Mouse (Mus musculus) midbrain, postnatal 0 days (tissue): ENCODE data around the gene Zdhhc5. TPM values are rescaled to one million over a fixed set of nuclear protein-coding genes. Genes with fewer than 3 reads are reported as not detected.

ENCODE experiments used
- ATAC-seq: fragments of 200-750 bp; cut with Nextera tagmentation; 2 replicates; pipeline ENCODE4 v1.8.0; 2017; ENCODE audit warnings: moderate number of reproducible peaks, mild to moderate bottlenecking, moderate TSS enrichment, moderate library complexity; ENCODE audit not compliant: low FRiP score
- DNase-seq: peaks from one replicate; pipeline ENCODE4 v3.0.0-alpha.2; 2015; ENCODE audit warnings: low spot score
- H3K27ac ChIP-seq: fragments of 300-500 bp; sonication (generic); 2 replicates; pipeline ENCODE4 v1.5.1; 2014; ENCODE audit warnings: low read depth, mild to moderate bottlenecking, low read length, mixed read lengths
- H3K27me3 ChIP-seq: fragments of 300-500 bp; sonication (generic); 2 replicates; pipeline ENCODE4 v1.6.1; 2014; ENCODE audit warnings: low read length, control low read depth, mixed read lengths; ENCODE audit not compliant: insufficient read depth
- H3K36me3 ChIP-seq: fragments of 300-500 bp; sonication (generic); 2 replicates; pipeline ENCODE4 v1.6.1; 2014; ENCODE audit warnings: low read length, control low read depth, mixed read lengths; ENCODE audit not compliant: insufficient read depth
- H3K4me1 ChIP-seq: fragments of 300-500 bp; sonication (generic); 2 replicates; pipeline ENCODE4 v1.6.1; 2014; ENCODE audit warnings: mild to moderate bottlenecking, control low read depth, antibody characterized with exemption, low read length, mixed read lengths; ENCODE audit not compliant: insufficient read depth
- H3K4me2 ChIP-seq: fragments of 300-500 bp; sonication (generic); 2 replicates; pipeline ENCODE4 v1.6.1; 2014; ENCODE audit warnings: low read depth, mild to moderate bottlenecking, low read length, mixed read lengths; ENCODE audit not compliant: poor library complexity, severe bottlenecking
- H3K4me3 ChIP-seq: fragments of 300-500 bp; sonication (generic); 2 replicates; pipeline ENCODE4 v1.5.1; 2014; ENCODE audit warnings: low read depth, mild to moderate bottlenecking, low read length, moderate library complexity
- H3K9ac ChIP-seq: fragments of 300-500 bp; sonication (generic); replicated peaks from 2 replicates; pipeline ENCODE4 v1.6.1; 2014; ENCODE audit warnings: mild to moderate bottlenecking, low read length, moderate library complexity, mixed read lengths; ENCODE audit not compliant: poor library complexity, severe bottlenecking
- H3K9me3 ChIP-seq: fragments of 300-500 bp; sonication (generic); 2 replicates; pipeline ENCODE4 v1.6.1; 2016; ENCODE audit warnings: low read length, control low read depth
- CTCF ChIP-seq: IDR thresholded peaks from 2 replicates; pipeline ENCODE4 v1.5.1; 2016; ENCODE audit warnings: antibody characterized with exemption, mild to moderate bottlenecking
- WGBS: fragments of 180-500 bp; shearing (Covaris S2); extraction: QIAGEN DNeasy Blood & Tissue Kit; methylation state at CpG from one replicate; pipeline ENCODE4 v1.1.7; 2014; 5-methylcytosine and 5-hydroxymethylcytosine counted together
- microRNA counts: library from miRNA; unstranded; fragments of <30 nt; microRNA quantifications from one replicate; lab custom pipeline; 2015
- microRNA-seq: library from miRNA; unstranded; fragments of <30 nt; microRNA quantifications from one replicate; pipeline ENCODE4, GENCODE M21; 2016; ENCODE audit warnings: borderline number of aligned reads
- polyA plus RNA-seq: library from polyadenylated mRNA; unstranded; fragments of >200 nt; fragmentation: Nextera tagmentation; extraction: Ambion mirVana; gene quantifications from 2 replicates; pipeline ENCODE4 v1.2.1, GENCODE M21; 2015
- total RNA-seq: library from RNA; depleted of rRNA; stranded (reverse); fragments of >200 nt; gene quantifications from 2 replicates; pipeline ENCODE4 v1.2.3, GENCODE M21; 2014; rRNA removed

Gene Zdhhc5
- total and polyA plus RNA-seq, 2 experiments from 2014 or later = 17.9 to 39.0 TPM

DNA sequence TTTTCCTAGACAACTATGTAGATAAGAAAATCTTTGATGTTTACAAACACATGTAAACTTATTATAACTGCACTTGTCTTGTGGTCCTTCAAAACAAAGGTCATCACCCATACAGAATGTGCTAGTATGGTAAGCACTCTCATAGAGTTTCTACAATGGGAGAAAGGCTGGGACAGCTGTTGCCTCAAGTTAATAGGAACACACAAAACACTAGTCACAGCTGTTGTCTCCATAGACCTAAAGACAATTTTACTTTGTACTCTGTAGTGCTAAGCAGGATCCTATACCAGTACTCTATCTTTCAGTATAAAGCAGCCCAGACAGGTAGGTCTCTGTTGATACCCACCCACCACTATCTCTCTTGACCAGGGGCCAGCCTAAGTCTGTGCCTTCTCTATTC lies 74.1 kb downstream of the Zdhhc5 start:
- no peak for TF ChIP-seq CTCF
- Histone ChIP-seq H3K4me3 (no peak overlapping the region), H3K9ac (no peak overlapping the region), H3K27ac (no peak overlapping the region), H3K27me3 (no peaks in the 10 kb centered on the region), H3K4me2 (no peak overlapping the region), H3K9me3 (no peaks in the 10 kb centered on the region), H3K36me3 (no peaks in the 10 kb centered on the region), H3K4me1 (0 out of 2 replicates have a peak, but pooled peaks cover 7% of the 10 kb centered on the region)
- ATAC-seq (no peak), DNase-seq (no peak)

DNA sequence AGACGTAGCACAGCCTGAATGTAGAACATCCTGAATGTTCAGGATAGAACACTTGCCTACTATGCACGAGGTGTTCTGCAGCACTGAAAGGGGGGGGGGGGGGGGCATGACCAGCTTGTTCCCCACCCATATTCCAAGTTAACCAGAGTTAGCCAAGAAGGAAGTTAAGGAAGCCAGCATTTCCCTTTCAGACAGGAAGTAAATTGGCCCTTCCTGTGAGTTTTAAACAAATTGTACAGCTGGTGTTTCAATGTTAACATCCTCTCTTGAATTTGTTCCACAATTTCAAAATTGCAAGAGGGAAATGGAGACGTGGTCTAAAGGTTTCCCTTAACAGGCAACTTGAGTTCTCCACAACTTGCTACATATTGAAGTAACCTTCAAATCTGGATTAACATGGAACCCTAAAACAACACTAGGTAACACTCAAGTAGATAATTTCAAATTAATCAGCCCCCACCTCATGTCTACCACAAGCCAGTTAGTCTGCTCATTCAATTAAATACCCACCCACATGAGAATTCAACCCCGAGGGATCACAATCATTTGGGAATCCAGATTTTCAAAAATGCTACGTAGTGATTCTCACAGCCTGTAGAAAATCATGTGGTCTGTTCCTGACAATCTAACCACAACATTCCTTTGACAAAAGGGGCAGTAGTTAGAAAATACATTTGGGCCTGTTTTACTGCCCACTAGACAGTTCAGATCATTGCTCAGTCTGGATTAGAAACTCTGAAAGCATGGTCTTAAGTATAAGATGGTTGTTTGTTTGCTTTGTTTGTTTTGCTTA lies 76.4 kb downstream of the Zdhhc5 start:
- Histone ChIP-seq H3K4me3 (no peak overlapping the region), H3K27me3 (no peaks in the 10 kb centered on the region), H3K4me1 (0 out of 2 replicates have a peak, but pooled peaks cover 7% of the 10 kb centered on the region), H3K27ac (0 out of 2 replicates have a peak overlapping the region, but pooled peaks have one; percentile 48), H3K9me3 (no peaks in the 10 kb centered on the region), H3K9ac (no peak overlapping the region), H3K36me3 (no peaks in the 10 kb centered on the region), H3K4me2 (no peak overlapping the region)
- no peak for ATAC-seq
- DNase-seq = no peak
- TF ChIP-seq CTCF = no peak
- 65% methylated on average over 5 of the region's 5 CpGs for WGBS

MicroRNAs encoded within 50 kb of the gene (microRNA counts, 519-probe panel; counts per million panel counts)
- microRNA mmu-miR-130a (lab: Ali Mortazavi, UCI) = 6,619 counts per million, percentile 99 among the panel's probes with 10 or more counts

Small RNA genes lying within 50 kb of the gene (microRNA-seq; reads per million reads assigned to microRNA genes)
- gene Mir130a = 23,578 reads per million, percentile 98 among the genes with 10 or more reads in this experiment

Other genes with a start within 250 kb of the Zdhhc5 start
- gene Tfpi, start 238.4 kb downstream of the Zdhhc5 start, total RNA-seq = 10.0 and 10.4 TPM in 2 replicates
- gene Tfpi, start 238.4 kb downstream of the Zdhhc5 start, polyA plus RNA-seq = 13.2 and 13.3 TPM in 2 replicates
- 81.1 and 82.9 TPM in 2 replicates for gene Ctnnd1, start 64.4 kb downstream of the Zdhhc5 start, total RNA-seq
- gene Ctnnd1, start 64.4 kb downstream of the Zdhhc5 start, polyA plus RNA-seq = 13.7 and 15.8 TPM in 2 replicates
- gene Btbd18, start 56.1 kb downstream of the Zdhhc5 start, total RNA-seq = not detected in 2 replicates
- gene Btbd18, start 56.1 kb downstream of the Zdhhc5 start, polyA plus RNA-seq = 0.27 and 0.35 TPM in 2 replicates
- 180 and 269 TPM in 2 replicates for gene Selenoh, start 44.4 kb downstream of the Zdhhc5 start, total RNA-seq
- gene Selenoh, start 44.4 kb downstream of the Zdhhc5 start, polyA plus RNA-seq = 210 and 211 TPM in 2 replicates
- not detected in 2 replicates for gene Gm28635, start 37.1 kb downstream of the Zdhhc5 start, total RNA-seq
- gene Gm28635, start 37.1 kb downstream of the Zdhhc5 start, polyA plus RNA-seq = not detected in 2 replicates
- 43.0 and 45.3 TPM in 2 replicates for gene Med19, start 36.8 kb downstream of the Zdhhc5 start, total RNA-seq
- 47.4 and 49.5 TPM in 2 replicates for gene Med19, start 36.8 kb downstream of the Zdhhc5 start, polyA plus RNA-seq
- gene Tmx2, start 36.0 kb downstream of the Zdhhc5 start, total RNA-seq = 149 and 154 TPM in 2 replicates
- 303 and 328 TPM in 2 replicates for gene Tmx2, start 36.0 kb downstream of the Zdhhc5 start, polyA plus RNA-seq
- gene Clp1, start 12.2 kb upstream of the Zdhhc5 start, total RNA-seq = 12.6 TPM in 2 replicates
- gene Clp1, start 12.2 kb upstream of the Zdhhc5 start, polyA plus RNA-seq = 12.5 and 13.4 TPM in 2 replicates
- gene Ypel4, start 18.9 kb upstream of the Zdhhc5 start, total RNA-seq = 12.9 and 15.0 TPM in 2 replicates
- gene Ypel4, start 18.9 kb upstream of the Zdhhc5 start, polyA plus RNA-seq = 14.3 and 14.7 TPM in 2 replicates
- gene Gm19426, start 28.5 kb upstream of the Zdhhc5 start, total RNA-seq = 0.88 and 1.1 TPM in 2 replicates
- 2.1 and 2.4 TPM in 2 replicates for gene Gm19426, start 28.5 kb upstream of the Zdhhc5 start, polyA plus RNA-seq
- 19.9 and 20.9 TPM in 2 replicates for gene Serping1, start 60.3 kb upstream of the Zdhhc5 start, total RNA-seq
- 30.6 and 31.9 TPM in 2 replicates for gene Serping1, start 60.3 kb upstream of the Zdhhc5 start, polyA plus RNA-seq
- gene Ube2l6, start 83.6 kb upstream of the Zdhhc5 start, total RNA-seq = 14.0 and 16.5 TPM in 2 replicates
- 14.2 and 15.1 TPM in 2 replicates for gene Ube2l6, start 83.6 kb upstream of the Zdhhc5 start, polyA plus RNA-seq
- not detected in 2 replicates for gene Smtnl1, start 107.5 kb upstream of the Zdhhc5 start, total RNA-seq
- gene Smtnl1, start 107.5 kb upstream of the Zdhhc5 start, polyA plus RNA-seq = not detected in 2 replicates
- 43.6 and 62.5 TPM in 2 replicates for gene Timm10, start 111.8 kb upstream of the Zdhhc5 start, total RNA-seq
- 85.0 and 99.0 TPM in 2 replicates for gene Timm10, start 111.8 kb upstream of the Zdhhc5 start, polyA plus RNA-seq
- gene Slc43a1, start 123.7 kb upstream of the Zdhhc5 start, total RNA-seq = 0.99 and 1.8 TPM in 2 replicates
- gene Slc43a1, start 123.7 kb upstream of the Zdhhc5 start, polyA plus RNA-seq = 0.34 and 0.46 TPM in 2 replicates
- 7.7 and 11.4 TPM in 2 replicates for gene Rtn4rl2, start 171.5 kb upstream of the Zdhhc5 start, total RNA-seq
- 6.3 and 6.5 TPM in 2 replicates for gene Rtn4rl2, start 171.5 kb upstream of the Zdhhc5 start, polyA plus RNA-seq
- gene Slc43a3, start 221.4 kb upstream of the Zdhhc5 start, total RNA-seq = 1.7 and 2.0 TPM in 2 replicates
- 1.9 and 2.0 TPM in 2 replicates for gene Slc43a3, start 221.4 kb upstream of the Zdhhc5 start, polyA plus RNA-seq